Mouse (Mus musculus): Measurements from ENCODE around the gene Dync1h1.

- TF ChIP-seq CHD2 (IDR thresholded peaks at IDR 0.05; ENCODE audit: low read depth, low read length): no peak
- TF ChIP-seq HCFC1 (IDR thresholded peaks at IDR 0.05; ENCODE audit: borderline replicate concordance, insufficient read depth, low read length): no peak
- TF ChIP-seq ZC3H11A (IDR thresholded peaks at IDR 0.05; ENCODE audit: borderline replicate concordance, low read depth, low read length): no peak
- no peak for TF ChIP-seq ZNF384 (IDR thresholded peaks at IDR 0.05; ENCODE audit: low read depth, low read length)
Observed at GRCm38 (mm10) chr12:110555536-110556240, 45.6 kb upstream of the Dync1h1 start.
